Mouse (Mus musculus): ENCODE measurements around the gene BC052040.

DNA sequence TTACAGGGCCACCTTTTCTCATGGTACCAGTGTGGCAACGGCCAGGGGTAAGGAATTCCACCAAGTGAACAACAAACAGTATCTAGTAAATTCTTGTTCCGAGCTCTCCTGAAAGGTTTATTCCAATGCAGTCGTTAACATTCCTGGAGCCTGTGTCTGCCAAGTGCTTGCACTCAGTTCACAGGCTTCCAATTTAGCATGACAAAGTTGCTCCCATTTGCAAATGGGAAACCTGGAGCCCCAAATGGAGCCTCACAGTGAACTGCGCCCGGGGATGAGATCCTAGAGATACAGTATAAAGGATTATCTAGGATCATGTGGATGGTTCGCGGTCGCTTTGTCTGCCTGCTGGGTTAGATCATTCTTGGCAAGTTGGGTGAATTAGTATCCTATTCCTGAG lies 141.9 kb downstream of the BC052040 start:
- TF ChIP-seq GATA1 (IDR thresholded peaks at IDR 0.05; ENCODE audit: borderline replicate concordance, low read length) (no peak), FLI1 (IDR thresholded peaks at IDR 0.05; ENCODE audit: low read length) (no peak)

Data from megakaryocyte, embryonic 14.5 days (primary cell).